Mouse (Mus musculus) adrenal gland, postnatal 0 days (tissue): ENCODE measurements around the gene Mnt. TPM values are rescaled to one million over a fixed set of nuclear protein-coding genes. Genes with fewer than 3 reads are reported as not detected.

Source experiments
- microRNA-seq: library from miRNA; unstranded; fragments of <30 nt; microRNA quantifications from one replicate; pipeline ENCODE4, GENCODE M21; 2016; ENCODE audit warnings: borderline replicate concordance; ENCODE audit not compliant: insufficient number of aligned reads
- polyA plus RNA-seq: library from polyadenylated mRNA; unstranded; fragments of >200 nt; fragmentation: Nextera tagmentation; extraction: Ambion mirVana; gene quantifications from 2 replicates; pipeline ENCODE4 v1.2.1, GENCODE M21; 2015

Mnt gene
- polyA plus RNA-seq: 4.3 and 4.9 TPM in 2 replicates

DNA sequence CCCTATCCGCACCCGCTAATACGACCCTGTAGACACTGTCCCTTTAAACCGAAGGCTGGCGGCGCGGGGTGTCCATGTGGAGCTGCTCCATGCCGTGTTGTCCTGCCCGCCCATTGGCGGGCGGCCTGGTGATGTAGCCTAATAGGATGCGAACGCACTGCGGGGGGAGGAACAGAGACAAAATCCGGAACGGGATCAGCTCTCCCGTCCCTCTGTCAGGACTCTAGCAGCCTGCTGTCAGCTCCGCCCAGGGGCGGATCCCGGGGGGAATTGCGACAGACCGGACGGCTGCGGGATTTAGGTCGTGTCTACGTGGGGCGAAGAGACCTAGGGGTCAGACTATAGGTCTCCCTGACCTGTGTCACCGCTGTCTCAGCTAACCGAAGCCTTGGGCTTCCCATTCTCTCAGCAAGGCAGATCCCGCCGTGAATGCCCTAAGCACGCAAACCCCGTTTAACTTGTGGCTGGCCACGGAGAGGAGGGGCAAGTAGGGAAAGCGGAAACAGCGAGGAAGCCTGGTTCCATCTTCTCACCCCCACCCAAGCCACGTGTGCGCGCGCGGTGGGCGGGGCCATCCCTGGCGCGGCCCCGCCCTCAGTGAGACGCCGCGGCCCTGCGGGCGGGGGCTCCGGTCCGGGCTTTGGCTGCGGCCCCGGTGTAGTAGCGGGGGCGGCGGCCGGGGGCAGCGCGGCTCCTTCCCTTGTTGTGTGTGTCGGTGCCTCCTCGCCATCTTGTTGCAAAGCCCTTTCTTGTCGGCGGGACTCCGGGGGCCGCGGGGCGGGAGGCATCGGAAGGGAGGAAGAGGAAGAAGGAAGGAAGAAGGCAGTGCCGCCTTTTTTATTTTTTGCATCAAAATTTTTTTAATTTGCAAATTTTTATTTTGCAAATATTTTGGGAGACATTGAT is at the start of gene Mnt:
Gene Mnt (plus strand): TSS at position 665 of the 906 bp plus-strand sequence.

Small RNA genes within 50 kb of the gene (microRNA-seq; reads per million reads assigned to microRNA genes)
- not detected for gene Mir6926

Other genes starting within 250 kb of the Mnt start
- gene Rap1gap2, start 220.0 kb upstream of the Mnt start, polyA plus RNA-seq: 4.9 and 5.1 TPM in 2 replicates
- 2.5 and 2.6 TPM in 2 replicates for gene Ccdc92b, start 211.3 kb upstream of the Mnt start, polyA plus RNA-seq
- 17.4 and 40.0 TPM in 2 replicates for gene Cluh, start 181.4 kb upstream of the Mnt start, polyA plus RNA-seq
- 56.9 and 65.3 TPM in 2 replicates for gene Pafah1b1, start 106.2 kb upstream of the Mnt start, polyA plus RNA-seq
- gene Mettl16, start 60.1 kb upstream of the Mnt start, polyA plus RNA-seq: 14.5 and 20.0 TPM in 2 replicates
- gene Sgsm2, start 66.1 kb downstream of the Mnt start, polyA plus RNA-seq: 4.7 and 5.9 TPM in 2 replicates
- gene Tsr1, start 67.2 kb downstream of the Mnt start, polyA plus RNA-seq: 16.3 and 19.9 TPM in 2 replicates
- 8.7 and 10.6 TPM in 2 replicates for gene Smg6, start 94.9 kb downstream of the Mnt start, polyA plus RNA-seq
- 16.8 and 22.1 TPM in 2 replicates for gene Srr, start 95.0 kb downstream of the Mnt start, polyA plus RNA-seq